Mouse (Mus musculus): ENCODE measurements at regions not wholly inside any gene's neighbourhood (a gene's known extent, or its start where the extent isn't known, plus 50 kb on each side); places are given as distances from the start of the nearest gene placed in this dataset.

DNA sequence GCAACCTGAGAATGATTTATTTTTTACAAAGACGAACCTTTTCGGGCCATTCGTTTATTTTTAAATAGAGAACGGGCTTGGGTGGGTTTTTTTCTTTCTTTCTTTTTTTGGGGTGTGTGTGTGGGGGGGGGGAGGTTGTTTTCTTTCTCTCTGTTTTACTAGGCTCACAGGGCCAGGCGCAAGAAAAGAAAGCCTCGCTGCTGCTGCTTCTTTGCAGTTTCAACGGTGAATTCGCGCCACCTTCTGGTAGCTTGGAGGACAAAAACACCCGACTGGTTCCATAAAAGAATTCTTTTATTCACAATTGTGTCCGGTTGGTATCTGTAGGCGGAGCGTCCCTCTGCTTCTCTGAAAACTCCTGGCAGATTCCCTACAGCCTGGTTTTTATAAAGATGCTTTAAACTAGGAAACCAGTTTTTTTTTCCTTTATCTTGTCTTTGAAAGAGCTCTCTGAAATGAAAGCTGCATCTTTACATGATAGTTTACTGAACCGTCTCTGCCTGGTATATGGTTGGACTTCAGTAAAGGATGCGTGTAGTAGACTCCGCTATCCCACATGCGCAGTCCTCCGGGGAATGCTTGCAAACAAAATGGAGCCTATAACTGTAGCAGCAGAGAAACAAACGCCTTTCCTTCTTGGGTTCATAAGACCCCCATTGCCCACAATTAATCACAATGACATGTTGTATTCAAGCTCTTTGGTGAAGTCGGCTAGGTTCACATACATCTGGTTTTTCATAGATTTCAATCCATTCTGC, 151.9 kb downstream of the Insig2 start:
- Histone ChIP-seq H3K4me2 (replicated peaks) (no peak overlapping the region), H3K36me3 (no peaks in the 10 kb centered on the region)
- ATAC-seq (ENCODE audit: insufficient number of reproducible peaks, insufficient read depth, low FRiP score, low TSS enrichment), result no peak

DNA sequence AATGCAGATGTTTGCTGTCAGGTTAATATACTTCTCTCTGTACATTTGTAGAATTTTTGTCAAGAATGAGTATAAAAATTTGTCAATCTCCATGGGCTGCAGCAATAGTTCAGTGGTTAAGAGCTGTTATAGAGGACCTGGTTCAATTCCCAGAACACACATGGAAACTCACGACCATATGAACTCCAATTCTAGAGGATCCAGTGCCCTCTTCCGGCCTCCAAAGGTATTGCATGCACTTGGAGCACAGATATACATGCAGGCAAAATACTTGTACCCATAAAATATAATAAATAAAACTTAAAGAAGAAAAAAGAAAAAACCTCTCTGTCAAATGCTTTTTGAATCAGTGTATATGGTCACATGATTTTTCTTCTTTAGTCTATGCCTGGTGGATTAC, 143.5 kb downstream of the Insig2 start:
- Histone ChIP-seq H3K27ac (no peak overlapping the region), H3K4me2 (replicated peaks) (no peak overlapping the region), H3K4me3 (no peak overlapping the region), H3K27me3 (no peaks in the 10 kb centered on the region), H3K9me3 (no peaks in the 10 kb centered on the region), H3K4me1 (no peaks in the 10 kb centered on the region), H3K9ac (no peak overlapping the region), H3K36me3 (no peaks in the 10 kb centered on the region)
- WGBS, result 43% methylated on average over 2 of the region's 2 CpGs
- no peak for ATAC-seq (ENCODE audit: insufficient number of reproducible peaks, insufficient read depth, low FRiP score, low TSS enrichment)

More for the DNA sequence above, 151.9 kb downstream of the Insig2 start:
- Histone ChIP-seq H3K9me3 (no peaks in the 10 kb centered on the region), H3K4me1 (no peaks in the 10 kb centered on the region), H3K27ac (no peak overlapping the region), H3K9ac (no peak overlapping the region), H3K4me3 (no peak overlapping the region), H3K27me3 (peaks cover 48% of the 10 kb centered on the region)
- 20% methylated on average over 20 of the region's 20 CpGs for WGBS

DNA sequence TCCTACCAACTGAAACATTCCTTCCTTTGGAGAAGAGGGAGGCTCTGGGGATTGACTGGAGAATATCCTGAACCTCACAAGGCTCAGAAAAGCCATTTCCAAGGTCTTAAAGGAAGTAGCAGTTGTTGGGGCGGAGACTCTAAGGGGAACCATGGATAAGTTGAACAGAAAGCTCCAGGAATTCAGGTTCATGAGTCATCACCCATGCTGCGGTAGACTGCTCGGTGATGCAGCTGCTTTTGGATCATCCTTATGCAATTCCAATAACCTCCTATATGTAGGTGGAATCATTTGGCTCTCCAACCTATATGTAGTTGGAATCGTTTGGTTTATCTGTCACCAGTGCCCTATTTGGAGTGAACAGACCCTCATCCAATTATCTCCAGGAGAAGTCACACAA, 137.6 kb downstream of the Insig2 start:
- Histone ChIP-seq H3K4me1 (no peaks in the 10 kb centered on the region), H3K27me3 (no peaks in the 10 kb centered on the region), H3K4me2 (replicated peaks) (no peak overlapping the region), H3K9ac (no peak overlapping the region), H3K36me3 (no peaks in the 10 kb centered on the region), H3K27ac (no peak overlapping the region), H3K4me3 (no peak overlapping the region), H3K9me3 (no peaks in the 10 kb centered on the region)
- no peak for ATAC-seq (ENCODE audit: insufficient number of reproducible peaks, insufficient read depth, low FRiP score, low TSS enrichment)
- WGBS, result 81% methylated on average over 4 of the region's 4 CpGs

DNA sequence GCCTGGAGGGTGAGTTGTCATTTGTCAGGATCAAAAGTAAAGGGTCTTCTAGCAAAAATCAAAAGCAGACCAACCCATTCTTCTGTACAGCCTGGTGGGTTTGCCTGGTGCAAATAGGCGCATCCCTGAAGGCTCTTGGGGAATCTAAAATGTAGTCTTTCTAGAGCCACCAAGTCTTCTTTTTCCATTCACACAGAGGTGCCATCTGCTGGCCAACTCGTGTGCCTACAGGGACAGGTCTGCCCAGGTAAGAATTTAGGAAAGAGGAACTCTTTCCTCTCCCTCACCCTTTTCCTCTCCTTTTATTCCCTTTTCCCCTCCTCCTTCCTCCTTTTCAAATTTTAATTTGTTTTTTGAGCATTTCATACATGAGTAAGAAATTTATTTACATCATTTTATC, 116.5 kb downstream of the Insig2 start:
- Histone ChIP-seq H3K4me3 (no peak overlapping the region), H3K4me2 (replicated peaks) (no peak overlapping the region), H3K27ac (no peak overlapping the region), H3K36me3 (no peaks in the 10 kb centered on the region), H3K9ac (no peak overlapping the region), H3K27me3 (no peaks in the 10 kb centered on the region), H3K9me3 (no peaks in the 10 kb centered on the region), H3K4me1 (no peaks in the 10 kb centered on the region)
- 24% methylated on average over 2 of the region's 2 CpGs for WGBS
- ATAC-seq (ENCODE audit: insufficient number of reproducible peaks, insufficient read depth, low FRiP score, low TSS enrichment), result no peak

DNA sequence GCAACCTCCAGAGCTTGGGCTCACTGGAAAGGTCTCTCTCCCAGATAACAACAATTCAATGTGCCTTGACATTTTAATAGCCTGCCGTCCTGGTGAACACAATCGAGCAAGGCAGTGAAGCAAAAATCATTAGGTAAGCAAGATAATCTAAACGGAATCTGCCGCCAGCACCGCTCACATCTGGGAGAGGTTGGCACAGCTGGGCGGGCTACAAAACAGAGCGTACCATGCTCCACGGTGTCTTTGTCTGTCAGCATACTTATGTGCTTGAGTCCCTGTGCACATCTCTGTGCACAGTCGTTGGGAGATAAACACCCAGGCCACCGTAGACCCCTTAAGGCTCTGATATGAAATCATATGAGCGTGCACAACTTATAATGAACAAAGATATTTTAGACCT, 108.1 kb downstream of the Insig2 start:
- whole genome bisulfite sequencing, result 90% methylated on average over 11 of the region's 11 CpGs
- ATAC-seq (ENCODE audit: insufficient number of reproducible peaks, insufficient read depth, low FRiP score, low TSS enrichment), result no peak
- no peaks in the 10 kb centered on the region for H3K9me3 ChIP-seq

DNA sequence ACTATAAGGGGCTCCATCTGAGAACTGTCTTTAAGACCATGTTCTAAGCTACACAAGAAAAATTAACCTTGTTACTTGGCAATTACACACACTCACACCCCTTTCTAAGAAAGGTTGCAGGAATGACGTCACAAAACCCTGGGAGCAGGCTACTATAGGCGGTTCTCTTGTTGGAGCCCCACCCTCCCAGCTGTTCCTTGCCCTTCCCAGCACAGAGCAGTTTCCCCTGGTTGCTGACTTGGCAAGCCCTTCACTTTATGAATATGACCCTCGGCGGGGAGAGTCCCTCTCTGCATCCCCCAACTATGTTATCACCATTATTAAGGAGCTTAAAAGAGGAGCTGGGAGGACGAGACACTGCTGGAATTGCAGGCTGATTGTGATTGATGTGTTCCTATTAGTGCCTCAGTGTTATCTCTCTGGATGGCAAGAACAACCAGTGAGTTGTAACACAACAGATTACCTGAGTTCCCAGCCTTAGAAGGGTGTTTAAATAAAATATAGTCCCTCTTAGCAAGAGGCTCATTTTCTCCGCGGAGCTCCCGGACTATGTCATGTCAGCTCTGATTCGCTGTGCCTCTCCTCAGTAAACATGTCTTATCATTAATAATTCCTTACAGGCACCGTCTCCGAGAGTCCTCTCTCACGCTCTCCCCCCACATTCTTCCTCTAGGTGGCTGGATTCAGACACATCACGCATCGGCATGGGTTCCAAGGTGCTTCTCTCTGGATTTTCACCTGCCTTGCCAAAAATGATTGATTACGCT, 105.7 kb downstream of the Insig2 start:
- ATAC-seq (ENCODE audit: insufficient number of reproducible peaks, insufficient read depth, low FRiP score, low TSS enrichment), result no peak
- Histone ChIP-seq H3K4me3 (no peak overlapping the region), H3K36me3 (no peaks in the 10 kb centered on the region), H3K4me2 (replicated peaks) (no peak overlapping the region), H3K27ac (no peak overlapping the region), H3K9me3 (no peaks in the 10 kb centered on the region), H3K4me1 (no peaks in the 10 kb centered on the region), H3K9ac (no peak overlapping the region), H3K27me3 (no peaks in the 10 kb centered on the region)
- WGBS, result 70% methylated on average over 15 of the region's 15 CpGs

More for the DNA sequence above, 108.1 kb downstream of the Insig2 start:
- no peaks in the 10 kb centered on the region for H3K4me1 ChIP-seq
- no peak overlapping the region for H3K4me2 ChIP-seq (replicated peaks)
- no peaks in the 10 kb centered on the region for H3K27me3 ChIP-seq
- H3K9ac ChIP-seq, result no peak overlapping the region
- no peaks in the 10 kb centered on the region for H3K36me3 ChIP-seq
- H3K27ac ChIP-seq, result no peak overlapping the region
- H3K4me3 ChIP-seq, result no peak overlapping the region

DNA sequence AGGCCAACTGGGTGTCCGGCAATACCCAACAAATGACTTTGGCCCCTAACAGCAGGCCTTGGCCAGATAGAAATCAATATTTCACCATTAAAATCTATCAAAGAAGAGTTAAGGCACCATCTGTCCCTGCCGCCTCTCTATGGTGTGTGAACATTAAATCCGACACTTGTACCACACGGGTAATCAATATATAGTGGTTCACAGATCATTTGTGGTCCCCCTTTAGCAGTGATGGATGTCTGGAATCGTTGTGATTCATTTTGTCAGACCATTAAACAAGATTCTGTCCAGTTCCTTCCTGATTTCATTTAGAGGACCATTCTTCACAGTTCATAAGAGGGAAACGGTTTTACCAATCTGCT, 105.2 kb downstream of the Insig2 start:
- no peaks in the 10 kb centered on the region for H3K36me3 ChIP-seq
- H3K9ac ChIP-seq, result no peak overlapping the region
- no peak for ATAC-seq (ENCODE audit: insufficient number of reproducible peaks, insufficient read depth, low FRiP score, low TSS enrichment)
- no peaks in the 10 kb centered on the region for H3K9me3 ChIP-seq
- no peaks in the 10 kb centered on the region for H3K27me3 ChIP-seq
- no peak overlapping the region for H3K4me3 ChIP-seq
- H3K4me1 ChIP-seq, result no peaks in the 10 kb centered on the region
- H3K4me2 ChIP-seq (replicated peaks), result no peak overlapping the region
- WGBS, result 87% methylated on average over 6 of the region's 6 CpGs
- no peak overlapping the region for H3K27ac ChIP-seq

DNA sequence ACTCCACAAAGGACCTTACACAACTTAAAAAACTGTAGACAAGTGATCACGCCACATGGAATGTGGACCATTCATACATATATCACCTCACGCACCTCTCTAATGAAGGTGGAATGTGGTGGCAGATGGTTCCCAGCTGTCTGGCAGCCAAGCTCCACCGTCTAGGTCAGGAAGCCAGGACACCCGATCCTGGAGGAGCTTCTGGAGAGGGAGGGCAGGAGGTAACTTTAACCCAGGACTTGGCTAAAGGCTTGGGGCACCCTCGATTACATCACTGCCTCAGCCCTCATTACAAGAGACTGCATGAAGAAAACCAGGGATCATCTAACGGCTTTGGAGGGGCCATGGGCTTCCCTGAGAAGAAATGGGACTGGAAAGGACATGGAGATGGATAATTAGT, 88.8 kb downstream of the Insig2 start:
- Histone ChIP-seq H3K27ac (no peak overlapping the region), H3K27me3 (no peaks in the 10 kb centered on the region), H3K9ac (no peak overlapping the region), H3K4me1 (0 out of 2 replicates have a peak, but pooled peaks cover 3% of the 10 kb centered on the region), H3K4me2 (replicated peaks) (no peak overlapping the region), H3K4me3 (no peak overlapping the region), H3K36me3 (no peaks in the 10 kb centered on the region), H3K9me3 (no peaks in the 10 kb centered on the region)
- whole genome bisulfite sequencing, result 25% methylated on average over 6 of the region's 6 CpGs
- 0 out of 2 replicates have a peak, but pooled peaks have one; percentile 28 for ATAC-seq (ENCODE audit: insufficient number of reproducible peaks, insufficient read depth, low FRiP score, low TSS enrichment)

DNA sequence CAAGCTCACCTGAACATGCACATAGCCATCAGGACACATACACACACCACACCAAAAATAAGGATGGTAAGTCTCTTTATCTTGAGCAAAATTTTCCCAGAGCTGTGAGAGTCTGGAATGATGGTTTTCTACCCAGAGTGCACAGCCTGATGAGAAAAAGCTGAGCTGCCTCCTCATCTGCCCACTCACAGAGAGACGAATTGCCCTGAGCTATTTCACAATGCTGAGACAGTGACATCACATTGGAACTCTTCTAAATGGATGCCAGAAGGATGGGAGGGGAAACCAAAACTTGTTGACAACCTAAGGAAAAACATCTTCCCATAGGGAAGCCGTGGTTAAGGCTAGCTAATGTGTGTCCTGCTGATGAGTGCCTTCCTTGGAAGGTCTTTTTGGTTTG, 84.8 kb downstream of the Insig2 start:
- no peak for ATAC-seq (ENCODE audit: insufficient number of reproducible peaks, insufficient read depth, low FRiP score, low TSS enrichment)
- Histone ChIP-seq H3K27me3 (no peaks in the 10 kb centered on the region), H3K9ac (no peak overlapping the region), H3K4me1 (0 out of 2 replicates have a peak, but pooled peaks cover 3% of the 10 kb centered on the region), H3K36me3 (no peaks in the 10 kb centered on the region), H3K4me3 (no peak overlapping the region), H3K9me3 (no peaks in the 10 kb centered on the region), H3K27ac (no peak overlapping the region), H3K4me2 (replicated peaks) (no peak overlapping the region)
- 49% methylated on average over 2 of the region's 2 CpGs for WGBS

DNA sequence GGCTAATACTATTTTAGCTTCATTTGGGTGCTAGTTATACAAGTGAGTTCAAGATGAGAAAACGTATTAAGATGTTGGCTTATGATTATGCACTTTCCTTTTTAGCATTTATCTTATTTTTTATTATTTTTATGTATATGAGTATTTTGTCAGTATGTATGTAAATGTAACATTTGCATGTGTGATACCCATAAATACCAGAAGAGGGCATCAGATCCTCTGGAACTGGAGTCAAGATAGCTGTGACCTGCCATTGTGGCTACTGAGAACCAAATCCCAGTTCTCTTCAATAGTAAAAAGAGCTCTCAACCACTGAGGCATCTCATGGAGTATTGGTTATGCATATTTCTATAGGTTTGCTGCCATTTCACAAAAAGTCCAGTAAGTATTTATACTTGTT, 83.3 kb downstream of the Insig2 start:
- H3K4me2 ChIP-seq (replicated peaks), result no peak overlapping the region
- H3K27ac ChIP-seq, result no peak overlapping the region
- no peaks in the 10 kb centered on the region for H3K36me3 ChIP-seq
- H3K9ac ChIP-seq, result no peak overlapping the region
- no peak overlapping the region for H3K4me3 ChIP-seq
- WGBS, result 52% methylated on average over 1 of the region's 1 CpGs
- H3K9me3 ChIP-seq, result no peaks in the 10 kb centered on the region
- ATAC-seq (ENCODE audit: insufficient number of reproducible peaks, insufficient read depth, low FRiP score, low TSS enrichment), result no peak
- H3K4me1 ChIP-seq, result no peaks in the 10 kb centered on the region; the same call in 1 of the 2 replicates
- H3K27me3 ChIP-seq, result no peaks in the 10 kb centered on the region

DNA sequence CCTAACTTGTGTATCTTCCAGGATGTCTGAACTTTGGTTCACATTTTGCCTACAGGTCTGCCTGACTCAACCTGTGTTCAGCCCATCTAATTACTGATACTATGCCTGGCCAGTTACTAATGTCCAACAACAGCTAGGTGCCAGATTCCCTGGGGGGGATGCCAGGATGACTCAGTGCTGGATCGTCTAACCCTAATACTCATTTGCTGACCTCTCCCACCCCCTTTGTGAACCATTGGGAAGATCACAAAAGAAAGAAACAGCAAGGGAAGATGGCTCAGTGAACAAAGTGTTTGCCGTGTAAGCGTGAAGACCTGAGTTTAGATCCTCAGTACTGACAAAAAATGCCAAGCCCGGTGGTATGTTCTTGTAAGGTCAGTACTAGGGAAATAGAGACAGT, 81.7 kb downstream of the Insig2 start:
- 85% methylated on average over 4 of the region's 4 CpGs for WGBS
- Histone ChIP-seq H3K4me1 (no peaks in the 10 kb centered on the region; the same call in 1 of the 2 replicates), H3K27me3 (no peaks in the 10 kb centered on the region), H3K9ac (no peak overlapping the region), H3K9me3 (no peaks in the 10 kb centered on the region), H3K27ac (no peak overlapping the region), H3K36me3 (no peaks in the 10 kb centered on the region), H3K4me2 (replicated peaks) (no peak overlapping the region), H3K4me3 (no peak overlapping the region)
- no peak for ATAC-seq (ENCODE audit: insufficient number of reproducible peaks, insufficient read depth, low FRiP score, low TSS enrichment)

DNA sequence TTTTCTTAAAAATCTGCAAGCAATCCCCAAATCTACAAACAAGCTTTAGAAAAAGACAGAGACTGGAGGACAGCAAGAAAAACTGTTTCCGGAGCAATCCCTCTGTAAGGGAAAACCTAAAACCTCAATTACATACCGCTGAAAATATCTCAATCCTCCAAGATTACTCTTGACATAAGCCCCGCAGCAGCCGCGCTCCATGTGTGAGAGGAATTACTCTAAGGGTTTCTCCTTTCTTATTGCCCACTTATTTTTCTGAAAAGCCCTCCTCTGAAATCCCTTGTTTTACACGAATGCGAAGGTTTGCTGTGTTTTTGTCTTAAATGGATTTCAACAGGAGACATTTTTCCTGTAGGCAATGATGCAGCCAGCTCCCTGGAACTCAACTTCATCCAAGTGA, 80.3 kb downstream of the Insig2 start:
- Histone ChIP-seq H3K27ac (0 out of 2 replicates have a peak overlapping the region, but pooled peaks have one; percentile 43), H3K4me3 (no peak overlapping the region), H3K9ac (no peak overlapping the region), H3K4me2 (replicated peaks) (no peak overlapping the region), H3K27me3 (no peaks in the 10 kb centered on the region), H3K36me3 (no peaks in the 10 kb centered on the region), H3K4me1 (no peaks in the 10 kb centered on the region; the same call in 1 of the 2 replicates), H3K9me3 (no peaks in the 10 kb centered on the region)
- WGBS, result 55% methylated on average over 7 of the region's 7 CpGs
- ATAC-seq (ENCODE audit: insufficient number of reproducible peaks, insufficient read depth, low FRiP score, low TSS enrichment), result no peak

Data from embryonic facial prominence, embryonic 12.5 days (tissue).